Mouse (Mus musculus): ENCODE results near the gene Reg3d.
"Not testable (repeated sequence)": the region's sequence is repeated elsewhere in the genome, so short reads cannot be mapped to it uniquely, and the experiment has no call there.

The Reg3d gene

GRCm38 (mm10) chr6:78378765-78379164 lies at the start of gene Reg3d:
Reg3d (minus strand) TSS chr6:78378865.
- no peak for DNase-seq (ENCODE audit: low read depth, low spot score)

- no peak for DNase-seq (ENCODE audit: low read depth, low spot score)
Measured at GRCm38 (mm10) chr6:78425497-78425896, 46.8 kb upstream of the Reg3d start.

- DNase-seq (ENCODE audit: low read depth, low spot score), result not testable (repeated sequence)
Measured at GRCm38 (mm10) chr6:78422411-78422810, 43.7 kb upstream of the Reg3d start, which contains the start of gene Reg1. Reg1 (plus strand) TSS chr6:78422711.

DNA sequence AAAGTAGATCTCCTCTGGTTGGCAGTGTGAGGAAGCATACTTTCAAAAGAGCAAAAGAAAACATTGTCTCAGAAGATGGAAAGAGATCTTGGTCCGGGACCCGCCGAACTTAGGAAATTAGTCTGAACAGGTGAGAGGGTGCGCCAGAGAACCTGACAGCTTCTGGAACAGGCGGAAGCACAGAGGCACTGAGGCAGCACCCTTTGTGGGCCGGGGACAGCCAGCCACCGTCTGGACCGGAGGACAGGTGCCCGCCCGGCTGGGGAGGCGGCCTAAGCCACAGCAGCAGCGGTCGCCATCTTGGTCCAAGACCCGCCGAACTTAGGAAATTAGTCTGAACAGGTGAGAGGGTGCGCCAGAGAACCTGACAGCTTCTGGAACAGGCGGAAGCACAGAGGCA lies 16.7 kb upstream of the Reg3d start, which contains the start of gene Reg2:
Reg2 (plus strand) TSS at position 301 of the 400 bp plus-strand sequence.
- DNase-seq (ENCODE audit: low read depth, low spot score), result not testable (repeated sequence)

DNA sequence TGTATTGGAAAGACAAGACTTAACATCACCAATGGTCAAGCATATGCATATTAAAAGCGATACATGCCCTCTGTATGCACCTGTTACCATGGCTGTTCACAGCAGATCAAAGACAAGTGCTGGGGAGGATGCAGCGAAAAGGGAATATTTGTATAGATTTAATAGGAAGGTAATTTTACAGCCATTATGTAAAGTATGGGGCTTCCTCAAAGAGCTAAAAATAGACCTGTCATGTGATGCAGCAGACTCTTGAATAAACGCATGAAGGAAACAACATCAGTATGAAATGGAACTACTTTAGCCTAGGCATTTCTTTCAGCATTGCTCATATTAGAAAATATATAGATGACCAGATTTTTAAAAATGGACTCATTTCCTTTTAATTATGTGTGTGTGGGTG lies 6.9 kb upstream of the Reg3d start:
- DNase-seq (ENCODE audit: low read depth, low spot score), result no peak

DNA sequence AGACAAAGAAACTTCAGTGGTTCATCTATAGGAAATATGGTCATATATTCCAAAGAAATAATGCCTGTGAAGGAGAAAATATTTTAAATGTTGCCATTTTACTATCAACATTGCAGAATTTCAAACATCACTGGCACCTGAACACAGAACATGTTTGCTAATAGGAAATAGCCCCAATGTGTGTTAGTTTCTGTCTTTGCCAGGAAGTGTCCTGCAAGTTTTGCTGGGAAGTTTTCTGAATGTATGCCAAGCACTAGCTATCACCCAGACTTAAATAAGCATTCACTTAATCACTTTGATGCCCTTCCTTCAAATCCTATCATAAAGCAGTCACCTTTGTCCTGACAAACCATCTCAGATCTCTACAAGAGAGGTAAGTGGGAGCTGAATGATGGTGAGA lies 1.7 kb upstream of the Reg3d start, which contains the start of gene Reg3a:
Reg3a (plus strand) TSS at position 301 of the 400 bp plus-strand sequence.
- DNase-seq (ENCODE audit: low read depth, low spot score), result no peak

- no peak for DNase-seq (ENCODE audit: low read depth, low spot score)
Measured at GRCm38 (mm10) chr6:78370357-78370756, 8.3 kb downstream of the Reg3d start, which contains the start of gene Reg3b. Reg3b (plus strand) TSS chr6:78370657.

- DNase-seq (ENCODE audit: low read depth, low spot score), result no peak
Measured at GRCm38 (mm10) chr6:78361971-78362563, 16.6 kb downstream of the Reg3d start.

GRCm38 (mm10) chr6:78341689-78342088 lies 37.0 kb downstream of the Reg3d start:
- no peak for DNase-seq (ENCODE audit: low read depth, low spot score)

GRCm38 (mm10) chr6:78340296-78340695 lies 38.4 kb downstream of the Reg3d start:
- DNase-seq (ENCODE audit: low read depth, low spot score), result no peak

- DNase-seq (ENCODE audit: low read depth, low spot score), result no peak
Measured at GRCm38 (mm10) chr6:78331919-78332569, 46.6 kb downstream of the Reg3d start.

DNA sequence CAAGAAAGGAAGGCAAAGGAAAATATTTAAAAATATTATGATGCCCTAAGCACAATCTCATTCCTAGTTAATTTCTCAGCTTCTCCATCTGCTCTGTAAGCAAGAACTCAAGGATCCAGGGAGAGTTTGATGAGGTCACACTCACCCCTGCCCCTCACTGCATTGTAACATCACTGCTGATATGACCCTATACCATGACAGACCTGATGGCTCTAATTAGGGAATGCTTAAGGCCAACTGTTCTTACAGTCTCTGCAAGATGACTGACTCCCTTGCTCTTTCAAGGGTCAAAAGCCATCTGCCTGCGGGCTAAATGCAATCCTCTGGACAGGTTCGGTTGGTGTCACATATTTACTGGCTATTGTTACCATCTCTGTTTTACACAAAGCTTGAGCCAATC lies 49.5 kb downstream of the Reg3d start:
- no peak for DNase-seq (ENCODE audit: low read depth, low spot score)

DNA sequence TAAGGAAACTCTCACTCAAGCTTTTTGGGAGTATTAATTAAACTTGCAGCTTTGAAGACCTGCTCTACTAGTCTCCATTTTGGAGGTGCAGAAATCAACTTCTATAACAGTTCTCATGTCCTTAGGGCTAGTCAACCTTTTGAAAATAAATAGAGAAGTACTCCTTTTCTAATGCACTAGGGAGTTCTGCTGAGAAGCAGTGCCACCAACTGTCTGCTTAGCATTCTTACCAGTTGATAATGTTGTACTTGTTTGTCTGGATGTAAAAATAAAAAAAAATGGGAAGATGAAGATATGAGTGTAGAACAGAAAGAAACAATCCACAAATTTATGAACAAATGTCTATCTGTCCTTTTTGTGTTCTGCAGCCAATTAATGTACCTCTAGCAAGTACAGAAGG lies 50.9 kb downstream of the Reg3d start:
- no peak for DNase-seq (ENCODE audit: low read depth, low spot score)
